Mouse (Mus musculus): ENCODE measurements around the gene Mpv17l2.

The Mpv17l2 gene

DNA sequence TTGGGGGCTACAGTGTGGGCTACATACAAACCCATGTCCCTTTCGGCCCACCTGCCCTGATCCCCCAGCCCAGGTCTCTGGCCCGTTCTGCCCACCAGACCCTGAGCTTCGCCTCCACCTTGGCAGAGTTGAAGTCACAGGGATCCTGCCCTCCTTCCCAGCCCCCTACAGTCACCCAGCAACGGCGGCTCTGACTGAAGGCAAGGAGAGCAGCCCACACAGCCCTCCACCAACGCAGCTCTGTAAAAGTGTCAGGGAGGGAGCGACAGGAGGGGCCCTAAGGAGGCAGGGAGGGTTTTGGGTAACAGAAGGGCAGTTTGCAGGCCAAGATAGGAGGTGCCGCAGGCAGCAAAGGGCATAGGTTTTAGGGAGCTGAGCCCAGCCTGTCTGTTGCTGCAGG is 30.1 kb upstream of the Mpv17l2 start:
- in situ Hi-C loops (cut with MboI, MseI) = no loop called here

- in situ Hi-C loops (cut with MboI, MseI) = no loop called here
These were observed 28.3 kb upstream of the Mpv17l2 start for GRCm38 (mm10) chr8:70789046-70789445.

DNA sequence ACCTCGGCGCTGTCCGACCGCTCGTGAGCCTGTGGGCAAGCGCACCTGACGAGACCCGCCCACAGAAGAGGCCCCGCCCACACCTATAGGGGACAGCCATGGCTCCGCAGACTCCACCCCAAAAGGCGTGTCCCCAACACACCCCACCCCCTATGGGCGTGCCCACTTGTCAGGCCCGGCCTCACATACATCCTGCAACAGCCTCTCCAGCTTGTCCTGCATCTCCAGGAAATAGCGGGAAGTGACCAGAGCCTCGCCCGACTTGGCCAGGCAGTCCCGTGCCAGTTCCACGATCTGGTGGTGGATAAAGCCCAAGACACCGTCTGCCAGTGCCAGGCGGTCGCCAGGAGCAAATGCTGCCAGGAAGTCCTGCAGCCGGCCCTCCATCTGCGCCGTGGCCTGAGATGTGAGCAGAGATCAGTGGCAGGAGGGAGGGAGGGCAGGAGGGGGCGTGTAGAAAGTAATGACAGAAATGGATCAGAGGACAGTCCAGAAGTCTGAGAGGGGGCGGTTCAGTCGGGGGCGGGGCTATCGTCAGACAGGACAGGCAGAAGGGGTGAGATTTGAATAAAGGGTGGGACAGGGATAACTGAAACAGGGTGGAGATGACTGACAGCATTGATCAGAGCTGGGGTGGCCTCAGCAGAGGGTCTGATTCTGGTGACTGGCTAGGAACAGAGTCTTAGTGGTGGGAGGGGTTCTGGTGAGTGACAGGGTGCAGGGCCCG is 27.4 kb upstream of the Mpv17l2 start:
- in situ Hi-C loops (cut with MboI, MseI) = no loop called here

DNA sequence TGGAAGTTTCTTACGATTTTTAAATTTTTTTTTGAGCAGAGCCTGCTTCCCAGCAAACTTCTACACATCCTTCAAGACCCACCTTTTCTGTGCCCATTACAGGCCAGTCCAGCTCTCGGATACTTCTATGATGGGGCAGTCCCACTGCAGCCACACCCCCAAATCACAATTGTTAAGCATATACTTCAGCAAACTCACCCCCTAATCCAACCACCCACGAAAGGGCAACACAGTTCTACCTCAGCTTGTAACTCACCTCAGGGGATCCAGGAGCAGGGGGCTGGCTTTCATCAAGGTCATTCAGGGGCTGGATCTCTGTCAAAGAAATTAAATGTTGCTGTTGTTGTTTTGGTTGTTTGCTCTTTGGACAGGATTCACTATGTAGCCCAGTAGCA is 26.3 kb upstream of the Mpv17l2 start:
- in situ Hi-C loops (cut with MboI, MseI) = no loop called here

DNA sequence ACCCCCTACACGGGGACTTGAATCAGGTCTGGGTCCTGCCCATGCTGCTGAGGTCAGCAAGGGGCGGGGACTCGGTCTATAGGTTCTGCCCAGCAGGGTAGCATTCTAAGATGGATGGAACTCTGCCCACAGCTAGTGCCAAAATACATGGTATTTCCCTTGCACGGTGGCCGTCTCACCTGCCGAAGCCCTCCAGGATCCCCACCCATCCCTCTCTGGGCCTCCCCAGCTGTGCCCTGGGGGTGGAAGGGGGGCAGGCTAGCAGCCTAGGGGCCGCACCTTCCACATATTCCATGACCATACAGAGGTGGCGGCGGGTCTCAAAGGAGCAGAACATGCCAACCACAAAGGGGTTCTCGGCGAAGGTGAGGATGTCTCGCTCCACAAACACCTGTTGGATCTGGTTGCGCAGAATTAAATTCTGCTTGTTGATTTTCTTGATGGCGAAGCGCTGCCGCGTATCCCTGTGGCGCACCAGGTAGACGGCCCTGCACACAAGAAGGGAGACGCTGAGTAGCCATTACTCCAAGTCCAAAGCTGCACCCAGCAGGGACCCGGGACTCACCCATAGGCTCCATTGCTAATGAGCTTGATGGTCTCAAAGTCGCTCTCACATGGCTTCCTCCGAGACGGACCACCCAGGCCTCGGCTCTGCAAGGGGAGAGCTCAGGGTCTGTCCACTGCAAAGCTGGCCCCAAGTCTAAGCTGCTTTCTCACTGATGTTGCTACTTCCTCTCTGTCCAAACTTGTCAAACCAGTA is 25.7 kb upstream of the Mpv17l2 start:
- in situ Hi-C loops (cut with MboI, MseI) = no loop called here

GRCm38 (mm10) chr8:70780093-70780492 is 19.3 kb upstream of the Mpv17l2 start:
- in situ Hi-C loops (cut with MboI, MseI) = no loop called here

- in situ Hi-C loops (cut with MboI, MseI) = no loop called here
These were observed 16.0 kb upstream of the Mpv17l2 start, which contains the start of gene Pik3r2 for GRCm38 (mm10) chr8:70776496-70777444. Gene Pik3r2 (minus strand): TSS chr8:70776713.

DNA sequence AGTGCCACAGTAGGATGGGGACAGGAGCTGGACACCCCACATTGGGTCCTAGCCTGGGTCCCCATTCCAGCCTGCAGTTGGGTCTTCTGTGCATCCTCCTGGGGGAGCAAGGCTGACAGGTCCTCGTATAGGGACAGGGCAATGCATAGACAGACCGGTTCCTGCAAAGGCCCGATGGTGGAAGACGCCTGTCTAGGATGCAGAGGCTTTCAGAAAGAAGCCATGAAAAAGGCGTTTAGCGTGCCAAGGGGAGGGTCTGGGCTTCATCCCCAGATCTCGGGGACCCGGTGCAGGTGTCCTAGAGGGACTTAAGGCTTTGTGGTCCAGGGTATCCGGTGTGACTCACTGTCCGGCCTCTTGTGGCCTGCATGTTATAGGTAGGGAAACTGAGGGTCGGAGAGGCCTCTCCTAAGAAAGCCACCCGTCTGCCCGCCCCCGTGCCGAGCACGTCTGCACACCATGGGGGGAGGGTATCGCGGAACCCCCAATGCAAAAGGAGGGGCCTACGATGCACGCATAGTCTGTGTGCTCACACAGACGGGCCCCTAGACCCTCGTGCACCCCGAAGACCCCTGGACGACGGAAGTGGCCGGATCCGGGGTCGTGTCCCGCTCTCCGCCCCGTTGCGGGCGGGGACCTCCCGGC is 15.2 kb upstream of the Mpv17l2 start:
- in situ Hi-C loops (cut with MboI, MseI) = no loop called here

DNA sequence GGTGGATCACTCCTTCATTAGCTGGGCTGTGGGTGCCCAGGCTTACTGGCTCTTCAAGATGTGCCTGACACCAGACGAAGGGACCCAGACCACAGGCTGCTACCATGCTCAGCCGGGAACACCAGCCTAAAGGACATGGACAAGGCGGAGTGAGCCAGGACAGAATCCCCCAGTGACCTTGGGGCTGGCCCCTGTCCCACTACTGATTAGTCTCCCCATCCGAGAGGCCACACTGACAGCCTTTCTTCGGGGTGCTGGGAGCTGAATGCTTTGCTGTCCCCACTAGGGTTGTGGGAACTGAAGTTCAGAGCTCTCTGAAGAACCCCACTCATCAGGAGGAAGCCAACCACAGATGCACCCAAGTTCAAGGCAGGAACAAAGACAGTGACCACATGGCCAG is 14.5 kb upstream of the Mpv17l2 start:
- in situ Hi-C loops (cut with MboI, MseI) = no loop called here

DNA sequence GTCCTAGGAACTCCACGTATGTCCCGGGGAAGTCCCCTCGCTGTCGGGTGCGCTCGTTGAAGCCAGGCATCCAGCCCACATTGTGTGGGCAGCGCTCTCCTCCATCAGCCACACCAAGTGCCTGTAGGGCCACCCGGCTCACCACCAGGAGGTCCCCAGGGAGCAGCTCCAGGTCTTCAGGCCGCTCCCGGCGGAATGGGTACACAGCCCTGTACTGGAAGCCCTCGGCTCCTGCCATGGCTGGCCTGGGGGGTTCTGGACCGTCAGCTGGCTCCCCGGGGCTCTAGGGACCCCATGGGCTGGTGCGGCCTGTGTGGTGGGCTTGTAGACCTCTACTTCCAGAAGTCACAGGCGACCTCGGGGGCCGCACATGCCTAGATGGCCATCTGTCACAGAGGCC is 14.0 kb upstream of the Mpv17l2 start:
- in situ Hi-C loops (cut with MboI, MseI) = no loop called here

DNA sequence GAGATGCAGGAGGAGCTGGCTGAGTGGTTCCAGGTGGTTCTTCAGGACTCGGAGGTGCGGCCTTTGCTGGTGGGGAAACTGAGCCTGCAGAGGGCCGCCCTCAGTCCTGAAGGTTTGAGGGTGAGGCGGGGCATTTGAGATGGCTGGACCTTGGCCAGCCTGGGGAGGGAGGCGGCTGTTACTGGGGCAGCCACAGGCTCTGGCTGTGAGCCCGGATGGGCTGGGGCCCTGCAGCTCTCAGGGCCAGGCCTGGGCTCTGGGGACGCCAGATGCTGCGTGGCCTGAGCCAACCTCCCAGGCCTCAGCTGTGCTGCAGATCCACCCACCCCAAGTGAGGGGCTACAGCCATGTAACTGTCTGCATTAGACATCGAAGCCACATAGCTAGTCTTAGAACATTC is 13.1 kb upstream of the Mpv17l2 start:
- in situ Hi-C loops (cut with MboI, MseI) = no loop called here

DNA sequence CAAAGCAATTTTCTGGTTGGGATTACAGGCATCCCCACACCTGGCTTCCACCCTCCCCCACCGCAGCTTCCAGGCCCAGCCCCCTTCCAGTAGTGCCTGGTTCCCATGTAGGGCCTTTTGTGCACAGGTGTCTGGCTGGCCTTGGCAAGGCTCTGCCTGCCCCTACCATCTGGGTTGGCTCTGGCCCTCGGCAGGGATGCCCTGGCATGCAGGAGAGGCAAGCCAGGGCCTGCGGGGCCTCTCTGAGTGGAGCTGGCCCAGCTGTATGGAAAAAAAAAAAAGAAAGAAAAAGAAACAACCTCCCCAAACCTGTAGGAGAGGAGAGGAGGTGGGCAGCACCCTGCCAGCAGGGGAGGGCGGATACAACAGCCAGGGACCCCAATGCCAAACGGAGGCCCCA is 12.7 kb upstream of the Mpv17l2 start:
- in situ Hi-C loops (cut with MboI, MseI) = no loop called here

DNA sequence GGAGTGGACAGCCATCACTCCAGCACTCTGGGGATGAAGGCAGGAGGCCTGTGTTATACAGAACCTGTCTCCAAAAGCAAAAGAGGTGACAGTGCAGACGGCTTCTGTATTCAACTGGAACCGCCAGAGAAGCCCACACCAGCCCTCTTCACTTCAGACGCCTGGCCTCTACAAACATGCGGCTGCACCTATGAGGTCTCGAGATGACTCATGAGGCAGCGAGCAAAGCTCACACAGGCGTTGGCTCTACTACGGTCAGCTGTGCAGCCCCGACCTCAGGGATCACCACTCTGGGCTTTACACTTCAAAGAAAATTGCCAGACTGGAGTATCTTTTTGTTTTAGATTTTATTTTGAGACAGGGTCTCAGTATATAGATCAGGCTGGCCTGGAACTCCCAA is 12.1 kb upstream of the Mpv17l2 start:
- in situ Hi-C loops (cut with MboI, MseI) = no loop called here

DNA sequence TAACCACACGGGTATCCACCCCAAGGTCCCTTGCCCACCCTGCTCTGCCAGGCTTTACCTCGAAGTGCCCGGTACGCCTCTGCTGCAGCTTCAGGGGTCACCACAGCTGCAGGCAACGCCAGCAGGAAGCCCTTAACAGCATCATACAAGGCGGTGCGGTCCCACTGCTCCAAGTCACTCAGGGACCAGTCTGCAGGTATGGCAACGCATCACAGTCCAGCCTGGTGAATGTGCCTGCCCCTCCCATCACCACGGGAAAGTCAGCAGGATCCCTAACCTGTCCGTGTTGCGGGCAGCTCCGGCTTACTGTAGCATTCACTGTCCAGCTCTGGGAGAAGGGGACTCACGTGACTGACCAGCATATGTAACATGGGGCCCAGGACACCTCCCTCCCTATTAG is 11.3 kb upstream of the Mpv17l2 start:
- in situ Hi-C loops (cut with MboI, MseI) = no loop called here

GRCm38 (mm10) chr8:70771217-70771616 is 10.5 kb upstream of the Mpv17l2 start:
- in situ Hi-C loops (cut with MboI, MseI) = no loop called here

DNA sequence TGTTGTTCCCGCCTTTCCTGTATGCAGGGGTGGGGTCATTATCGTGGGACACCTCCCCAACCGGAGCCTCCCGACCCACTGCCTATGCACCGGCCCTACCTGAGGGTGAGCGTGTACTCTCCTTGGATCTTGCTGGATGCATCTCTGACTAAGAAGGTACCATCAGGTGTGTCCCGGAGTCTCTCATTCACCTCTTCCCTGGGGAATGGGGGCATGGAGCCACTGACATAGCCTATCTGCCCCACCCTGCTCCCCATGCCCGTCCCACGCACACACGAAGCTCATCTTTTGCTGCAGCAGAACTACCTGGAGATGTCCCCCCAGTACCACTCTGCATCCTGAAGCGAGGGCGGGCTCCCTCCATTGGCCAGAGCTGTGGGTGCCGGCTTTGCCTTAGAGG is 10.0 kb upstream of the Mpv17l2 start:
- in situ Hi-C loops (cut with MboI, MseI) = no loop called here

GRCm38 (mm10) chr8:70769858-70770257 is 9.1 kb upstream of the Mpv17l2 start:
- in situ Hi-C loops (cut with MboI, MseI) = loop anchor here (10.0 kb wide), 1 partner anchor 55 kb away; the partner anchor contains the start of gene Gm3336

DNA sequence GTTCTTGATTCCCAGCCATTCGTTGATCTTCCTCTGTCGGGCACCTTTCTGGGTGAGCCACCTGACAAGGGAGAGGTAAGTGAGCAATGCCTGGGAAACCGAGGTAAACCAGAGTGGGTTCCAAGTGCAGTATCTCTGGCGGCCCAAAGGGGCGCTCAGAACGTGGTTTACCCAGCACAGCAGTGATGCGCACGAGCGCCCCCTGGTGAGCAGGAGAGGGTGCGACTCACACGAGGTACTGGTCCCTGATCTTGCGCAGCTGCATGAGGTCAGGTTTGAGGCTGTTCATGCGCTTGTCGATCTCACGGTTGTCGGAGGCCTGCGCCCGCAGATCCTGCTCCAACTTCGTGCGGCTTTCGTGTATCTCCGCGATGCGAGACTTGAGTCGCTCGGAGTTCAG is 8.6 kb upstream of the Mpv17l2 start:
- in situ Hi-C loops (cut with MboI, MseI) = loop anchor here (10.0 kb wide), 1 partner anchor 55 kb away; the partner anchor contains the start of gene Gm3336

- in situ Hi-C loops (cut with MboI, MseI) = loop anchor here (10.0 kb wide), 1 partner anchor 54 kb away; the partner anchor contains the start of gene Gm3336
These were observed 8.2 kb upstream of the Mpv17l2 start for GRCm38 (mm10) chr8:70768956-70769355.

- in situ Hi-C loops (cut with MboI, MseI) = loop anchor here (10.0 kb wide), 1 partner anchor 54 kb away; the partner anchor contains the start of gene Gm3336
These were observed 7.6 kb upstream of the Mpv17l2 start for GRCm38 (mm10) chr8:70768231-70768776.

DNA sequence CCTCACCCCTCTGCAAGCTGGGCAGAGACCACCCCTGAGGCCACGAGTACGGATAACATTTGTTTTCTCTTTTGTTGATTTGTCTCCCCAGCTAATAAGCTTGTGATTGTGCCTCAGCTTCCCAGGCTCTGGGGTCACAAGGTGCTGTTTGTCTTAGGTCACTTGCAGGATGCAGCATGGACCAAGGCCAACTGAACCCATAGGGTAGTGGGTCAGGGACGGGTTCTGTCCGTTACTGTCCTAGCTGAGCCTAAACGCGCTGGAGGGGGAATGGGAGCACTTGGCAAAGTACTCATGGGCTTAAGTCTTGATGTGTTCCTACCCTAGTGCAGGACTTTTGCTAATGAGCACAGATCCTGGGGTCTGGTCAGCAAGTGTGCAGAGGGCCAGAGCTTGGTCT is 6.8 kb upstream of the Mpv17l2 start:
- in situ Hi-C loops (cut with MboI, MseI) = loop anchor here (10.0 kb wide), 1 partner anchor 53 kb away; the partner anchor contains the start of gene Gm3336

Measured in T-helper 1 cell (primary cell).